Mouse (Mus musculus): Measurements from ENCODE around the gene Sp9. TPM values are rescaled to one million over a fixed set of nuclear protein-coding genes. Genes with fewer than 3 reads are reported as not detected.

Gene Sp9
- not detected for polyA plus RNA-seq (2014; fragmentation: Illumina TruSeq; extraction: RNeasy Lipid Tissue Mini Kit (QIAGEN cat#74804); ENCODE audit: low read depth, low replicate concordance)

DNA sequence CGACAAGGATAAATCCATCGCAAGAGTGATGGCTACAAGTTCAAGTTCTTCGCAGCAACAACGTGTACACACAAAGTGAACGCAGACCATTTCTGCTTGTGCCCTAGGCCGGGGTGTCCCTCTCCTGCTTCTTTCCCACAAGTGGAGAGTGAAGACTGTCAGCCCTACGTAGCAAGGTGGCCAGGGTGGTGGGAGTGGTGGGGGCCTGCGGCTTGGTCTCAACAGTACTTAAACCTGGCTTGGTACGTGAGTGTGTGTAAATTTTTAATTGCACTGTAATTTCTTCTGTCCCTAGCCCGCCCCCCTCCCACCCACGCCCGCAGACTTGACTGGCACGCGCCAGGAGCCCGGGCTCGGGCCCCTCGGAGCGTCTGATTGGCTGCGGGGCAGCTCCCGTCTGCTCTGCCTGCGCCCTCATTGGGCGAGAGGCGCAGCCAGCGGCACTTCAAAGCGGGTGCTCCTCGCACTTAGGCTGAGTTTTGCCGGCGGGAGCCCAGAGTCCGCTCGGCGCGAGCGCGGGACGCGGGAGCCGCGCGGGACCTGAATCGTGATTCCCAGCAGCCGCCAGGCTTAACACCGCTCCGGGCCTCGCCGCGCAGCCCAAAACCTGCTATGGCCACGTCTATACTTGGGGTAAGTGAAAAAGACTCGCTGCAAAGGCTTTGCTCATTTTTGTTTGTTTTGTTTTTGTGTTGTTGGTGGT, at the start of gene Sp9:
Gene Sp9 (plus strand): TSS at position 467 of the 703 bp plus-strand sequence.

DNA sequence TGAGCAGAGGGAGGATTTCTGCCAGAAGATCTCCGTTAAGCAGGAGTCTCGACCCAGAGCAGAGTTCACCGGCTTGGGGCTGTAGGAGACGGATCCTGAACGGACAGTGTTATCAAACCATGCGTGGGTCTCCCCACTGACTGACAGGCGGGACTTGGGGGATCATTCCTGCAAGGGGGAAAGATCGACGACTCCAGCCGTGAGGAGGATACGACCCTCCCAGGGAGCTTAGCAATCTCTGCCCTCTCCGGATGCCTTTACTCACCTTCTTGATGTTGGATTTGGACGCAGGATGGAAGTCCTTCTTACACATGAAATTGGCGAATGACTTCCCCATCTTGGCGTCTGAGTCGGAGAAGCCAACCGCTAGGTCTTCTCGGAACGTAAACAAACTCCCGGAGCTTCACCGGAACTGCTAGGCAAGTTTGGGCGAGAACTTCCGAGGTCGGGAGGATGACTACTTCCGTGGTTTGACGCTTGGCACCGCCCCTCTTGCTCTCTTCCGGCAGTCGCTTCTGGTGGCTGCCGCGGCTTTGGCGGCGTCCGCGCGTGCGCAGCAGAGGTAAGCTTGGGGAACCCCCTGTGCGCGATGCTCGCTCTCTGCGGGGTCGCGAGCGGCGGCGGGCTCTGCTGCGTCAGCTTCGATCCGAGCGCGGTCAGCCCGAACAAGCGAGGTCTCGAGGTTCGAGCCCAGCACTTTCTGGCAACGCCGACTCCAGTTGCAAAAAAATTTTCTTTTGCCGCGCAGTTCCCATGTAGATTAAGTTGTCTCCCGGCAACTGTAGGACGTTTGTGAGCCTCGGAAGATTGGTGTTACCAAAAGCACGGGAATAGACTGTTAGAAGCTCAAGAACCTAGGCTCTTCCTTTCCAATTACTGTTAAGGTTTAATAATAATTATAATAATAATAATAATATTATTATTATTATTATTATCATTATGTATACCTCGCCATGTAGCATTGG, 40.7 kb downstream of the Sp9 start, which contains the start of the genes Scrn3 and Cir1:
Gene Scrn3 (plus strand): TSS at position 450 of the 965 bp plus-strand sequence.
Gene Cir1 (minus strand): TSS at position 550 of the 965 bp plus-strand sequence.

Other genes with a start within 250 kb of the Sp9 start
- gene Ola1, start 53.0 kb upstream of the Sp9 start, polyA plus RNA-seq (2014; fragmentation: Illumina TruSeq; extraction: RNeasy Lipid Tissue Mini Kit (QIAGEN cat#74804); ENCODE audit: low read depth, low replicate concordance) = 45.2 TPM
- gene Scrn3, start 40.7 kb downstream of the Sp9 start, polyA plus RNA-seq (2014; fragmentation: Illumina TruSeq; extraction: RNeasy Lipid Tissue Mini Kit (QIAGEN cat#74804); ENCODE audit: low read depth, low replicate concordance) = 19.3 TPM
- gene Cir1, start 40.8 kb downstream of the Sp9 start, polyA plus RNA-seq (2014; fragmentation: Illumina TruSeq; extraction: RNeasy Lipid Tissue Mini Kit (QIAGEN cat#74804); ENCODE audit: low read depth, low replicate concordance) = 25.7 TPM
- 27.1 TPM for gene Gpr155, start 114.6 kb downstream of the Sp9 start, polyA plus RNA-seq (2014; fragmentation: Illumina TruSeq; extraction: RNeasy Lipid Tissue Mini Kit (QIAGEN cat#74804); ENCODE audit: low read depth, low replicate concordance)

Data from adipose tissue, adult 10 weeks (tissue).